Mouse (Mus musculus) E14TG2a.4 (cell line): ENCODE data around the gene Uba52.

Experiments
- H3K27me3 ChIP-seq: 2 replicates; pipeline ENCODE4 v1.6.1; 2014; ENCODE audit warnings: low read length, control low read depth; ENCODE audit not compliant: insufficient read depth
- H3K36me3 ChIP-seq: 2 replicates; pipeline ENCODE4 v1.6.1; 2014; ENCODE audit warnings: low read length, control low read depth; ENCODE audit not compliant: insufficient read depth
- H3K4me1 ChIP-seq: replicated peaks from 2 replicates; pipeline ENCODE4 v1.6.1; 2014; ENCODE audit warnings: low read depth, low read length, control low read depth
- H3K4me3 ChIP-seq: replicated peaks from 2 replicates; pipeline ENCODE4 v1.5.1; 2014; ENCODE audit warnings: mild to moderate bottlenecking, low read length
- H3K9me3 ChIP-seq: 2 replicates; pipeline ENCODE4 v1.6.1; 2014; ENCODE audit warnings: low read length, control low read depth
- CTCF ChIP-seq: conservative IDR thresholded peaks from 2 replicates; pipeline ENCODE4 v1.5.1; 2014; ENCODE audit warnings: low read length
- NANOG ChIP-seq: IDR thresholded peaks from 2 replicates; pipeline ENCODE4 v1.6.1; 2014; ENCODE audit warnings: borderline replicate concordance, low read length, mixed read lengths
- POU5F1 ChIP-seq: IDR thresholded peaks from 2 replicates; pipeline ENCODE4 v1.6.1; 2014; ENCODE audit warnings: low read length, borderline replicate concordance

Uba52 gene

DNA sequence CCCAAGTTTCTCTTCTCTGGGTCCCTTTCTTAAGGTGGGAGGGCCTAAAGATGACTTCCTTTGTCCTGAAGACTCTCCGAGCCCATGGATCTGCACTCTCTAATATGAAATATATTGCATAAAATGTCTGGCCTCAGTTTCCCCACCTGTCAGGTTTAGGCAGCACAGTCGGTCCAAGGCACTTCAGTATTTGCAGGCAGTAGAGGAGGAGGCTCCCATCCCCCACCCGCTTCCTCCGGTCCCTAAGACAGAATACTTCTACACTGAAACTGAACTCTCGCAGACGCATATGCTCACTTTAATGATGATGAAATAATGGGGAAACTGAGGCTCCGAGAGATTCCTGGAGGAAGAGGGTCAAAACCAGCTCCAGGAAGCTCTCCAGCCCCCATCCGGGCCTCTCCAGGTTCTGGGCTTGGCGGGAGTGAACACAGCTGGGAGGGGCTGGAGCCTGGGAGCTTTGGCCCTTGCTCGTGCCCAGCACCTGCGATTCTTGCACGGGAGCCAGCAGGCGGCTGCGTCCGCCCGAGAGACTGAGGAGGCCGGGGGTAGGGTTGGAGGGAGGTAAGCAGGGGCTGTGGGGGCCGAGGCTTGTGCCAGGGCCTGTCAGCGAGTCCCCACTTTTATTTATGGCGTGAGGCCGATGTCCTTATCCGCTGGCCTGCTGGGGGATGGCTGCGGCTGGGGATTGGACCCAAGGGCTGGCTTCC, 8.6 kb downstream of the Uba52 start:
- Histone ChIP-seq H3K4me1 (peaks cover 69% of the 10 kb centered on the region), H3K9me3 (no peaks in the 10 kb centered on the region), H3K4me3 (peak overlapping the region; percentile 50), H3K36me3 (peaks cover 23% of the 10 kb centered on the region), H3K27me3 (peaks cover 73% of the 10 kb centered on the region)
- no peak for TF ChIP-seq NANOG
- no peak for TF ChIP-seq POU5F1
- no peak for TF ChIP-seq CTCF

DNA sequence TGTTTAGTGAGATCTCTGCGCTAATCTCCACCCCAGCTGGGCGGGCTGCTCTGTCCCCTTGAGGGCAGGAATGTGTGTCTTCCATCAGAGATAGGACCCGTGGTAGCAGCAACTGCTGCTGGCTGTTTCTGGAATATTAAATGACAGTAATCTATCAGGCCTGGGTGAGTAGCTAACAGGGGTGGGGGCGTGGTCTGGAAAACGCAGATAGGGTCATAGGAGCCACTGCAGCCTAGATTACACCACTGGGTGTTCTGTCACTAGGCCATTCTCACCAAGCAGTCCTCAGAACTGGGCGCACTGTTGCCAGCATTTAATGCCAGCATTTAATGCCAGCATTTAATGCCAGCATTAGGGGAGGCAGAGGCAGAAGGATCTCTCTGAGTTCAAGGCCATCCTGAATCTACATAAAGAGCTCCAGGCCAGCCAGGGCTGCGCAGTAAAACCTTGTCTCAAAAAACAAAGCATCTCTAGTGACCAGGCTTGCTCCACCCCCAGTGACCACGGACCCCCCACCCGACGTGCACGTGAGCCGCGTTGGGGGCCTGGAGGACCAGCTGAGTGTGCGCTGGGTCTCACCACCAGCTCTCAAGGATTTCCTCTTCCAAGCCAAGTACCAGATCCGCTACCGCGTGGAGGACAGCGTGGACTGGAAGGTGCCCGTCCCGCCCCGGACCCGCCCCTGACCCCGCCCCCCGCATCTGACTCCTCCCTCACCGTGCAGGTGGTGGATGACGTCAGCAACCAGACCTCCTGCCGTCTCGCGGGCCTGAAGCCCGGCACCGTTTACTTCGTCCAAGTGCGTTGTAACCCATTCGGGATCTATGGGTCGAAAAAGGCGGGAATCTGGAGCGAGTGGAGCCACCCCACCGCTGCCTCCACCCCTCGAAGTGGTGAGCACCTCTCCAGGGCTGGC, 10.0 kb downstream of the Uba52 start:
- TF ChIP-seq NANOG (no peak), POU5F1 (no peak), CTCF (no peak)
- Histone ChIP-seq H3K9me3 (no peaks in the 10 kb centered on the region), H3K4me1 (peaks cover 66% of the 10 kb centered on the region), H3K36me3 (peaks cover 23% of the 10 kb centered on the region), H3K27me3 (peaks cover 87% of the 10 kb centered on the region), H3K4me3 (peak overlapping the region; percentile 61)

DNA sequence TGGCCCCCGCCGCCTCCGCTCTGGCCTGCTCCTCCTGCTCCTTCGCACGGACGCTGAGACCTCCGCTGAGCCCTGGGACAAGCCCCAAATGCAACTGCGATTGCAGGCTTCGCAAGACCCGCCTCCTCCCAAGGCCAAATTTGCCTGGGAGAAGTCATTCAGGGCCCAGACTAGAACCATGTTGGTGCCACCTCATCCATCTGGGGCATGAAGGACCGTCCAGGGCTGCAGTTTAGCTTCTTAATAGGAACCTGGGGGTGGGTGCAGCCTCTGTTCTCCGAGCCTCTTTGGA, 14.9 kb downstream of the Uba52 start:
- no peaks in the 10 kb centered on the region for H3K9me3 ChIP-seq
- H3K27me3 ChIP-seq, result peaks cover 99% of the 10 kb centered on the region
- TF ChIP-seq NANOG (no peak), POU5F1 (no peak)
- peaks cover 64% of the 10 kb centered on the region for H3K4me1 ChIP-seq
- peak overlapping the region; percentile 39; the same call in 1 of the 2 replicates for H3K4me3 ChIP-seq
- no peaks in the 10 kb centered on the region for H3K36me3 ChIP-seq

DNA sequence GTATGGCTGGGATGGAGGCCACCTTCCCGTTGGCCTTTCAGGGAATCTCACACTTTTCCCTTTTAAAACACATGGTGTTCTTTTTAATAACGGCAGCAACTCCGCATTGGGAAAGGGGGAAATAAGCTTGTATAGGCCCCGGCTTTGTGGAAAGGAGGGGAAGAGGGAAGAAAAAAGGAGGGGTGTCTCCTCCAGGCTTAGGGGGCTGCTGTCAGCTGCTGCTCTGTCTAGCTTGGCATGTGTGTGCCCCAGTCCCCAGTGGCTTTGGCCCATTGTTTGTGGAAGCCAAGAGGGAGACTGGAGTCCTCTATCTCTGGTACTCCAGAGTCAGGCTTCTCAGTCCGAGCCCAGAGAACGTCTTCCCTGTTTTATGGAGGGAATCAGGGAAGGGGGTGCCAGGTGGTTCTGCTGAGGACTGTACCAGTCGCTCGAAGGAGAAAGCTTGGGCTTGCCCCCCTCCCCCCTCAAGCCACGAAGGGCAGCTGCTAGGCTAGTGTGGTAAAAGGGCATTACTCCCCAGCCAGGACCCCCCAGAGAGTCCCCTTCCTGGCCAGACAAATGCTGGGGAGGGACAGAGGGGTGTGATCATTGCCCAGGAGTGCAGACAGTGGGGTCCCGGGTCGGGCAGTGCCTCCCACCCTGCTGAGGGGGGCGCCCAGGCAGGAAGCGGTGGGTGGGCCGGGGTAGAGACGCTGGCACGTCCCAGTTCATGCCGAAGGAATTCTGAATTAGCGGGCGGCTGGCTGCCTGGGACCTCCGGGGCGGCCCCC, 15.4 kb downstream of the Uba52 start:
- Histone ChIP-seq H3K36me3 (no peaks in the 10 kb centered on the region), H3K27me3 (peaks cover 99% of the 10 kb centered on the region), H3K4me3 (peak overlapping the region; percentile 39; the same call in 1 of the 2 replicates), H3K9me3 (no peaks in the 10 kb centered on the region), H3K4me1 (peaks cover 64% of the 10 kb centered on the region)
- TF ChIP-seq POU5F1 (no peak), NANOG (no peak), CTCF (no peak)

DNA sequence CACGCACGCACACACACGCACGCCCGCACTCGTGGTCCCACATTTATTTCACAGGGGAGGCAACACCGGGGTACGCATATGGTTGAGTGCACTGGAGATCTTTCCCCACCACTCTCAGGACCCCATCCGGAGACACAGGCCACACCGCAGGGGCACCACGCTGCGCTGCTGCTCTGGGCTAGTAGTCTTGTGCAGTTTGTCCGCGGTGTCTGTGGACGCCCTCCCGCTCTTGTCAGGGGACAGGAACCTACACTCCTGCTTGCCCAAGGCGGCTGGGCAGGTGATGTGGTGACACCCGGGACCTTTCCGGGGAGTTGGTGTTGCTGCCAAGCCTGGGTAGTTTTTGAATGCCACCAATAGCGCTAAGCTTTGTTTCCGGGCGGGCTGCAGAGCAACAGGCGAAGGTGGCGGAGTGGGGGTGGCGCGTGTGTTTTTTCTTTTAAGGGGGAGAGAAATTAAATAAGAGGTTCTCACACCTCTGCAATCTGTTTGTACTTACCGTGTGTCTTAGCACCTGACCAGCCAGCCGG, 16.1 kb downstream of the Uba52 start:
- Histone ChIP-seq H3K36me3 (no peaks in the 10 kb centered on the region), H3K9me3 (no peaks in the 10 kb centered on the region), H3K27me3 (peaks cover 99% of the 10 kb centered on the region), H3K4me1 (peaks cover 69% of the 10 kb centered on the region), H3K4me3 (peak overlapping the region; percentile 49; the same call in 1 of the 2 replicates)
- TF ChIP-seq POU5F1 (no peak), CTCF (no peak), NANOG (no peak)

DNA sequence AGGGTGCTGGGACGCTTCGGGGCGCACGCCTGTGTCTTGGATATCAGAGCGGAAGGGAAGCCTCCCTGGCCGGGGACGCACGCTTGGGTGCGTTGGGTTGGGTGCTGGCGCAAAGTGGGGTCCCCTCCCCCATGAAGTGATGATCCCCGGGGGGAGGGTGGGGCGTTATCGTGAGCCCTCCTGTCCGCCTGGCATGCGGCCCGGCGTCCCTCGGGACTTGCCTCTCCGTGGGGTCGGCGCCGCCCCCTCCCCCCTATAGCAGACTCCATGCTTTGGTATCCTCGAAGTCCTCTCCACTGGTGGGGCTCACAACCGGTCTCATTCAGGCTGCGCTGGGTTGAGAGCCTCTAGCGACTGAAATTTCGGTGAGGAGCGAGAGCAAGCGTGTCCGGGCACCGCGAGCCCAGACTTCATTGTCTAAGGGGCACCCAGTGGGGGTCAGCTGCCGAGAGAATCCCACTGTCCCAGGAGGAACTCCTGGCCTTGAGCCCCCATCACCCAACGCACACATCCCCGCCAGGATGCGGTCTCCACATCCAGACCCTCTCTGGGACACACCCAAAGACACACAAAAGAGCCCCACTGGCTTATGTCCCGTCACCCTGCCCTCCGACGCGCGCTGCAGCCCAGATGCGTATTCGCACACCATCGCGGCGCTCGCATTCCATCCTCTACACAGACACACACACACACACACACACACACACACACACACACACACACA, 16.7 kb downstream of the Uba52 start:
- peak overlapping the region; percentile 70 for H3K4me3 ChIP-seq
- peaks cover 72% of the 10 kb centered on the region for H3K4me1 ChIP-seq
- no peaks in the 10 kb centered on the region for H3K36me3 ChIP-seq

DNA sequence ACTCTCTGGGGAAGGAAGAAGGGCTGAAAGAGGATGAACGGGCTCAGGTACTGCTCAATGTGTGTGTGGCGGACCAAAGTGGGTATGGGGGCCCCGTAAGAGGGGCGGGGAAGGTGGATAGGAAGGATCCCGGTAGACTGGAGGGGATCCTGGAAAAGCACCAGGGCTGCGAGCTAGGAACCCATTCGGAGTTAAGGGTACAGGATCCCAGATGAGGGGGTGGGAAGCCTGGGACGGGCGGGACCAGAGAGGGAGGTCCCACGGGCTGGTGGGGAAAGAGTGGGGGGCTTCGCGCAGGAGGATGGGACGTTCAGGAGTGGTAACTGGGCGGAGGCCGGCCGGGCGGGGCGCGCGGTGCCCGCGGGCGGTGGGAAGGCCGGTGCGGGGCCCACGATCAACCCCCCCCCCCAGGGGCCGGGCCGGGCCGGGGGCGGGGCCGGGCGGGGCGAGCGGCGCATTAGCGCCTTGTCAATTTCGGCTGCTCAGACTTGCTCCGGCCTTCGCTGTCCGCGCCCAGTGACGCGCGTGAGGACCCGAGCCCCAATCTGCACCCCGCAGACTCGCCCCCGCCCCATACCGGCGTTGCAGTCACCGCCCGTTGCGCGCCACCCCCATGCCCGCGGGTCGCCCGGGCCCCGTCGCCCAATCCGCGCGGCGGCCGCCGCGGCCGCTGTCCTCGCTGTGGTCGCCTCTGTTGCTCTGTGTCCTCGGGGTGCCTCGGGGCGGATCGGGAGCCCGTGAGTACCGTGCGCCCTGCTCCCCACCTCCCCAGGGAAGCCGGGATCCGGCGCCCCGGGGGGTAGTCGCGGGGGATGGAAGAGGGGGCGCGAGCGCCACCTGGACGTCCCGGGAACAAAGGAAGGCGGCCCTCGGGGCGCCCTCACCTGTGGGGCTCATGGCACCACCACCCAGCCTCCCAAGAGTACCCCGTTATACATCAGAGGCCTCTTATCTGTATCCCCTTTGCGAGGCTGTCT, 17.6 kb downstream of the Uba52 start, which contains the start of gene Crlf1:
Gene Crlf1 (plus strand): TSS at position 495 of the 977 bp plus-strand sequence.
- Histone ChIP-seq H3K36me3 (no peaks in the 10 kb centered on the region), H3K9me3 (no peaks in the 10 kb centered on the region), H3K4me1 (peaks cover 72% of the 10 kb centered on the region), H3K27me3 (peaks cover 99% of the 10 kb centered on the region), H3K4me3 (peak within 1 kb of the TSS; percentile 70)
- TF ChIP-seq NANOG (no peak), POU5F1 (no peak), CTCF (no peak)

More for the DNA sequence above, 16.7 kb downstream of the Uba52 start:
- TF ChIP-seq CTCF (no peak), NANOG (no peak), POU5F1 (no peak)
- H3K27me3 ChIP-seq, result peaks cover 99% of the 10 kb centered on the region
- no peaks in the 10 kb centered on the region for H3K9me3 ChIP-seq
